Mouse (Mus musculus) liver, adult 2 months (tissue): ENCODE measurements at regions not wholly inside any gene's neighbourhood (a gene's known extent, or its start where the extent isn't known, plus 50 kb on each side); places are given as distances from the start of the nearest gene placed in this dataset.

Source experiments
- CTCF ChIP-seq: fragments of 200-500 bp; IDR thresholded peaks from 2 replicates; pipeline ENCODE4 v1.5.1; 2011; ENCODE audit warnings: low read depth, low read length, control low read depth
- POLR2A ChIP-seq: fragments of 200-500 bp; IDR thresholded peaks from 2 replicates; pipeline ENCODE4 v1.6.1; 2011; ENCODE audit warnings: low read length, control low read depth; ENCODE audit not compliant: insufficient read depth; ENCODE audit errors: extremely low read depth

GRCm38 (mm10) chr17:88389668-88390461 lies 50.6 kb upstream of the Foxn2 start:
- TF ChIP-seq POLR2A: no peak
- no peak for TF ChIP-seq CTCF
